Mouse (Mus musculus) intestine, postnatal 0 days (tissue): ENCODE results near the gene Rgs19. TPM values are rescaled to one million over a fixed set of nuclear protein-coding genes. Genes with fewer than 3 reads are reported as not detected.
A peak's percentile ranks its signal among the peaks of the same experiment; 100 is the strongest.

Experiments
- ATAC-seq: fragments of 200-750 bp; cut with Nextera tagmentation; 2 replicates; pipeline ENCODE4 v1.8.0; 2017; ENCODE audit warnings: mild to moderate bottlenecking, moderate TSS enrichment, moderate library complexity
- H3K27ac ChIP-seq: fragments of 300-500 bp; sonication (generic); 2 replicates; pipeline ENCODE4 v1.5.1; 2014; ENCODE audit warnings: mild to moderate bottlenecking, low read depth, low read length, moderate library complexity
- H3K27me3 ChIP-seq: fragments of 300-500 bp; sonication (generic); replicated peaks from 2 replicates; pipeline ENCODE4 v1.6.1; 2014; ENCODE audit warnings: low read length, mixed read lengths; ENCODE audit not compliant: control insufficient read depth, insufficient read depth
- H3K36me3 ChIP-seq: fragments of 300-500 bp; sonication (generic); 2 replicates; pipeline ENCODE4 v1.6.1; 2014; ENCODE audit warnings: mild to moderate bottlenecking, moderate library complexity; ENCODE audit not compliant: control insufficient read depth, insufficient read depth
- H3K4me1 ChIP-seq: fragments of 300-500 bp; sonication (generic); replicated peaks from 2 replicates; pipeline ENCODE4 v1.6.1; 2014; ENCODE audit warnings: antibody characterized with exemption, low read length, mixed read lengths; ENCODE audit not compliant: control insufficient read depth, insufficient read depth
- H3K4me2 ChIP-seq: fragments of 300-500 bp; sonication (generic); replicated peaks from 2 replicates; pipeline ENCODE4 v1.6.1; 2014; ENCODE audit warnings: low read depth, mild to moderate bottlenecking, moderate library complexity
- H3K4me3 ChIP-seq: fragments of 300-500 bp; sonication (generic); 2 replicates; pipeline ENCODE4 v1.5.1; 2014; ENCODE audit warnings: low read depth, low read length
- H3K9ac ChIP-seq: fragments of 300-500 bp; sonication (generic); 2 replicates; pipeline ENCODE4 v1.6.1; 2014; ENCODE audit warnings: mild to moderate bottlenecking, low read depth, low read length
- H3K9me3 ChIP-seq: fragments of 300-500 bp; sonication (generic); 2 replicates; pipeline ENCODE4 v1.6.1; 2016; ENCODE audit warnings: mixed run types; ENCODE audit not compliant: control insufficient read depth
- CTCF ChIP-seq: sonication (generic); IDR thresholded peaks from 2 replicates; pipeline ENCODE4 v1.5.1; 2016; ENCODE audit warnings: low read depth, mild to moderate bottlenecking, control low read depth, antibody characterized with exemption, moderate library complexity
- WGBS: fragments of 180-500 bp; shearing (Covaris S2); extraction: QIAGEN DNeasy Blood & Tissue Kit; methylation state at CpG from one replicate; pipeline ENCODE4 v1.1.7; 2014; 5-methylcytosine and 5-hydroxymethylcytosine counted together
- polyA plus RNA-seq: library from polyadenylated mRNA; unstranded; fragments of >200 nt; fragmentation: Nextera tagmentation; extraction: Ambion mirVana; gene quantifications from 2 replicates; pipeline ENCODE4 v1.2.1, GENCODE M21; 2015

The Rgs19 gene
- polyA plus RNA-seq, 1 experiment from 2014 or later: 11.3 TPM

- peaks cover 46% of the 10 kb centered on the region for H3K36me3 ChIP-seq
- no peak for TF ChIP-seq CTCF
- WGBS: 77% methylated on average over 3 of the region's 3 CpGs
Observed at GRCm38 (mm10) chr2:181656734-181657133, 37.0 kb downstream of the Rgs19 start, which contains the start of gene Gm29797. TSS of gene Gm29797 (plus strand) at chr2:181657034.

DNA sequence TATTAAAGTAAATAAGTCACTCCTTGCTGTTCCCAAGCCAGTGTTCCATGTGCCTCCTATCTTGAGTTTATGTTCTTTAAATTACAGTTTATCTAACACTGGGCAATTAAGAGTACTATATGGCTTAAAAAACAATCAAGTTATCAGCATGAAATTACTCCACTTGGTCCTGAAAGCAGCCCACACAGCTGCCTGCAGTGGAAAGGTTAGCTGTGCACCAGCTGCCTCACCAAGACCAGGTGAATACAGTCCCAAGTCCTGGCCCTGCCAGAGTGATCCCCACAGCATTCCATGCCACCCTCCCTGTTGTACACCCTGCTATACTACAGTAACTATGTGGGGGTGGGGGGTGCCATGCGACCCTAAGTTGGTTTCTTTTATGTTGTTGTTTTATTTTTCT is 40.3 kb downstream of the Rgs19 start:
- peak; percentile 87 for ATAC-seq

More at GRCm38 (mm10) chr2:181656734-181657133, 37.0 kb downstream of the Rgs19 start, which contains the start of gene Gm29797:
- no peak for ATAC-seq
- no peak within 1 kb of the TSS for H3K9ac ChIP-seq
- no peak within 1 kb of the TSS for H3K27ac ChIP-seq
- H3K4me1 ChIP-seq: peaks cover 4% of the 10 kb centered on the region; the same call in 1 of the 2 replicates
- H3K27me3 ChIP-seq: peaks cover 50% of the 10 kb centered on the region
- H3K9me3 ChIP-seq: no peaks in the 10 kb centered on the region
- H3K4me2 ChIP-seq: no peak within 1 kb of the TSS
- H3K4me3 ChIP-seq: no peak within 1 kb of the TSS

DNA sequence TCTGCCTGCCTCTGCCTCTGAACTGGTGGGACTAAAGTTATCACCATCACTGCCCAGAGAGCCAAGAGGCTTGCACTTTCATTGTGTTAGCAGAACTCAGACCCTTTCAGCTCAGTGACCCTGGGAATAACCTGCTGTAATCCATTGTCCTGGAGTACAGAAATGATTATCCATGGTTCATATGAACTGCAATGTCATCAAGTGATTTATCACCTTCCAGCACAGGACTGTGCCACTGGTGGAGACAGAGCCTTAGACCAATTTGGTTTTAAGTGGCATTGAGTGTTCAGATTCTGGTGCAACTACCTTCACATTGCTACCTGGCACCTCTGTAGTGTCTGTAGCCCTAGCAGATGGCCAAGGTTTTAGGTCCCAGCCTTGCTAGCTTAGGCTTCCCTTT is 40.7 kb downstream of the Rgs19 start:
- peak; percentile 51 for ATAC-seq
- H3K9me3 ChIP-seq: no peaks in the 10 kb centered on the region
- peak overlapping the region; percentile 68; the same call in 1 of the 2 replicates for H3K27ac ChIP-seq
- no peak for TF ChIP-seq CTCF
- H3K9ac ChIP-seq: no peak overlapping the region
- peaks cover 68% of the 10 kb centered on the region for H3K36me3 ChIP-seq
- H3K4me2 ChIP-seq: no peak overlapping the region
- peaks cover 21% of the 10 kb centered on the region; the same call in 1 of the 2 replicates for H3K27me3 ChIP-seq
- H3K4me3 ChIP-seq: no peak overlapping the region
- H3K4me1 ChIP-seq: peaks cover 6% of the 10 kb centered on the region; the same call in 1 of the 2 replicates

More for the DNA sequence above, 40.3 kb downstream of the Rgs19 start:
- peaks cover 6% of the 10 kb centered on the region; the same call in 1 of the 2 replicates for H3K4me1 ChIP-seq
- H3K4me3 ChIP-seq: no peak overlapping the region
- H3K4me2 ChIP-seq: no peak overlapping the region
- peaks cover 64% of the 10 kb centered on the region for H3K36me3 ChIP-seq
- peaks cover 24% of the 10 kb centered on the region; the same call in 1 of the 2 replicates for H3K27me3 ChIP-seq
- H3K27ac ChIP-seq: peak overlapping the region; percentile 54; the same call in 1 of the 2 replicates
- 48% methylated on average over 1 of the region's 1 CpGs for WGBS
- H3K9ac ChIP-seq: no peak overlapping the region
- no peaks in the 10 kb centered on the region for H3K9me3 ChIP-seq
- TF ChIP-seq CTCF: no peak

GRCm38 (mm10) chr2:181648926-181649325 is 44.9 kb downstream of the Rgs19 start:
- Histone ChIP-seq H3K36me3 (peaks cover 52% of the 10 kb centered on the region), H3K4me2 (no peak overlapping the region), H3K27ac (no peak overlapping the region), H3K4me1 (peaks cover 13% of the 10 kb centered on the region), H3K9ac (no peak overlapping the region), H3K4me3 (no peak overlapping the region), H3K27me3 (no peaks in the 10 kb centered on the region), H3K9me3 (no peaks in the 10 kb centered on the region)
- TF ChIP-seq CTCF: no peak
- no peak for ATAC-seq
- WGBS: 95% methylated on average over 10 of the region's 10 CpGs

GRCm38 (mm10) chr2:181646626-181647472 is 46.9 kb downstream of the Rgs19 start:
- peaks cover 49% of the 10 kb centered on the region for H3K36me3 ChIP-seq
- no peak overlapping the region for H3K9ac ChIP-seq
- H3K4me1 ChIP-seq: peaks cover 9% of the 10 kb centered on the region; the same call in 1 of the 2 replicates
- H3K4me3 ChIP-seq: no peak overlapping the region
- H3K27me3 ChIP-seq: no peaks in the 10 kb centered on the region
- TF ChIP-seq CTCF: no peak
- ATAC-seq: peak; percentile 84
- H3K4me2 ChIP-seq: 0 out of 2 replicates have a peak overlapping the region, but pooled peaks have one; percentile 9
- 43% methylated on average over 6 of the region's 6 CpGs for WGBS
- peak overlapping the region; percentile 64 for H3K27ac ChIP-seq
- H3K9me3 ChIP-seq: no peaks in the 10 kb centered on the region

GRCm38 (mm10) chr2:181645666-181646065 is 48.1 kb downstream of the Rgs19 start:
- WGBS: 69% methylated on average over 3 of the region's 3 CpGs
- no peak for ATAC-seq
- no peaks in the 10 kb centered on the region for H3K9me3 ChIP-seq
- no peaks in the 10 kb centered on the region for H3K27me3 ChIP-seq
- peaks cover 51% of the 10 kb centered on the region for H3K36me3 ChIP-seq
- H3K9ac ChIP-seq: no peak overlapping the region
- no peak overlapping the region for H3K4me3 ChIP-seq
- no peak overlapping the region for H3K4me2 ChIP-seq
- peaks cover 9% of the 10 kb centered on the region; the same call in 1 of the 2 replicates for H3K4me1 ChIP-seq
- no peak overlapping the region for H3K27ac ChIP-seq
- TF ChIP-seq CTCF: no peak
